Mouse (Mus musculus) R1 (cell line): ENCODE data around the gene Col11a2.

Experiments
- DNase-seq: peaks from one replicate; pipeline ENCODE4 v3.0.0-alpha.2; 2018; ENCODE audit warnings: low read depth, low spot score

Col11a2 gene

GRCm38 (mm10) chr17:34025756-34026151, 13.5 kb upstream of the Col11a2 start:
- DNase-seq = peak; percentile 61

GRCm38 (mm10) chr17:34026221-34026620, 13.0 kb upstream of the Col11a2 start:
- no peak for DNase-seq

- peak; percentile 68 for DNase-seq
These were observed 12.2 kb upstream of the Col11a2 start for GRCm38 (mm10) chr17:34026917-34027655.

- peak; percentile 97 for DNase-seq
These were observed 11.5 kb upstream of the Col11a2 start, which contains the start of gene H2-Ke6 for GRCm38 (mm10) chr17:34027656-34028223. H2-Ke6 (minus strand) TSS chr17:34028060.

- no peak for DNase-seq
These were observed 10.6 kb upstream of the Col11a2 start for GRCm38 (mm10) chr17:34028501-34029149.

GRCm38 (mm10) chr17:34029150-34029889, 9.9 kb upstream of the Col11a2 start:
- no peak for DNase-seq

- no peak for DNase-seq
These were observed 9.2 kb upstream of the Col11a2 start for GRCm38 (mm10) chr17:34029890-34030595.

- DNase-seq = no peak
These were observed 8.3 kb upstream of the Col11a2 start for GRCm38 (mm10) chr17:34030861-34031326.

GRCm38 (mm10) chr17:34031465-34032173, 7.6 kb upstream of the Col11a2 start, which contains the start of the genes Slc39a7 and Rxrb:
Slc39a7 (minus strand) TSS chr17:34031682.
Rxrb (plus strand) TSS chr17:34031812.
- peak; percentile 97 for DNase-seq

GRCm38 (mm10) chr17:34032174-34032632, 7.0 kb upstream of the Col11a2 start:
- peak; percentile 43 for DNase-seq

GRCm38 (mm10) chr17:34032806-34033205, 6.4 kb upstream of the Col11a2 start:
- no peak for DNase-seq

GRCm38 (mm10) chr17:34033441-34033840, 5.8 kb upstream of the Col11a2 start:
- DNase-seq = no peak

GRCm38 (mm10) chr17:34034064-34034463, 5.2 kb upstream of the Col11a2 start:
- peak; percentile 84 for DNase-seq

- DNase-seq = no peak
These were observed 3.7 kb upstream of the Col11a2 start for GRCm38 (mm10) chr17:34035517-34035916.

GRCm38 (mm10) chr17:34036647-34037046, 2.6 kb upstream of the Col11a2 start:
- no peak for DNase-seq

GRCm38 (mm10) chr17:34037241-34037640, 2.0 kb upstream of the Col11a2 start:
- DNase-seq = no peak

- no peak for DNase-seq
These were observed 797 bp upstream of the Col11a2 start for GRCm38 (mm10) chr17:34038440-34038839.

- no peak for DNase-seq
These were observed 569 bp downstream of the Col11a2 start for GRCm38 (mm10) chr17:34039562-34040450.

- no peak for DNase-seq
These were observed 6.7 kb downstream of the Col11a2 start for GRCm38 (mm10) chr17:34045941-34046340.
